Mouse (Mus musculus): Measurements from ENCODE around the gene Sppl2a. TPM values are rescaled to one million over a fixed set of nuclear protein-coding genes. Genes with fewer than 3 reads are reported as not detected.

The Sppl2a gene
- polyA plus RNA-seq, 2 experiments, result 10.9 to 25.5 TPM

DNA sequence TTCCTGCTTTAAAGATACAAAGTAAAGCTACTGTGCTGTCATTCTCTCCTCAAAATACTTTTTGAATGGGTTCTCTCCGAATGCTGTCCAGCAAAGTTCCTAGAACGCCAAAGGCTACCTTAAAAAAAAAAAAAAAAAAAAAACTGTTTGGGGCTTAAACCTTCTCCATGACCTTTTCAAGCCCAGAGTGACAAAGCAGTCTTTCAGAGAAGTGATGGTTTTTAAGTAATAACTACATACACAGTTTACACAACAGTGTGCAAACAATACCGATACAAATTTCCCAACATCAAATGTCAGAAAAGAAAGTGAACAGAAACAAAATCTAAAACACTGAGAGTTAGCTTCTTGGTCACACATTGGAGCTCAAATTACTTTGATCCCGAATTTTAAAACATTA is 1.3 kb downstream of the Sppl2a start:
- H3K4me1 ChIP-seq (replicated peaks; ENCODE audit: control insufficient read depth in 2 of 2, insufficient read depth in 2 of 2, low read length in 1 of 2), result peaks cover 5 to 13% of the 10 kb centered on the region in 2 experiments; a peak in 3 of 4 replicates
- ATAC-seq (ENCODE audit: insufficient read depth) (no peak), DNase-seq (ENCODE audit: low read depth in 3 of 3, low spot score in 3 of 3) (no peak)
- no peaks in the 10 kb centered on the region for H3K36me3 ChIP-seq (replicated peaks; ENCODE audit: control insufficient read depth, insufficient read depth, low read depth)
- no peak overlapping the region; the same call in 1 of the 2 replicates for H3K9ac ChIP-seq (replicated peaks)
- H3K4me3 ChIP-seq (ENCODE audit: insufficient read depth in 1 of 2, low read depth in 2 of 2, low read length in 2 of 2), result peak overlapping the region in 1 of 2 experiments; percentile 86; a peak in 2 of 4 replicates
- H3K4me2 ChIP-seq (ENCODE audit: low read depth), result peak overlapping the region; percentile 80
- TF ChIP-seq CTCF (IDR thresholded peaks at IDR 0.05; ENCODE audit: low read depth), result no peak
- no peak for TF ChIP-seq EP300 (IDR thresholded peaks at IDR 0.05; ENCODE audit: low read depth)
- H3K27ac ChIP-seq, result no peak overlapping the region
- H3K9me3 ChIP-seq (ENCODE audit: control insufficient read depth, low read length), result no peaks in the 10 kb centered on the region
- H3K27me3 ChIP-seq (ENCODE audit: control insufficient read depth, insufficient read depth, low read length), result no peaks in the 10 kb centered on the region
- WGBS (ENCODE audit: insufficient replicate concordance), result 49% methylated on average over 4 of the region's 4 CpGs

DNA sequence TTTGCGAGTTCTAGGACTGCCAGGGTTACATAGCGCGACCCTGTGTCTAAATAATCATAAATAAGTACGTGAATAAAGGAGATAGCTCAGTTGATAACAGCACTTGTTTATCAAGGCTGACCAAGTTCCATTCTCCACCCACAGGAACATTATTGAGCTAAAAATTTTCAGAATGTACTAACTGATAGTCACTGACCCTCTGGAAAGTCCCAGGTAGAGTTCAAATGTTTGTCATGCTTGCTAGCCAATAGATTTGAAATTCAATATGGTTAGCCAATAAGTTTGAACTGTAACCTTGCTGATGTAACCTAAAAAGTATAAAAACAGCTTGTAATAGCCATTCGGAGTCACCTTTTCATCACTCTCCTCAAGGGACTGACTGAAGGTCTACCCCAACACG is 4.4 kb downstream of the Sppl2a start:
- Histone ChIP-seq H3K9me3 (ENCODE audit: control insufficient read depth, low read length) (no peaks in the 10 kb centered on the region), H3K9ac (replicated peaks) (no peak overlapping the region), H3K36me3 (replicated peaks; ENCODE audit: control insufficient read depth, insufficient read depth, low read depth) (no peaks in the 10 kb centered on the region), H3K4me2 (ENCODE audit: low read depth) (no peak overlapping the region), H3K4me1 (replicated peaks; ENCODE audit: control insufficient read depth in 2 of 2, insufficient read depth in 2 of 2, low read length in 1 of 2) (peaks cover 5 to 9% of the 10 kb centered on the region in 2 experiments; a peak in 3 of 4 replicates), H3K4me3 (ENCODE audit: insufficient read depth in 1 of 2, low read depth in 2 of 2, low read length in 2 of 2) (no peak overlapping the region), H3K27ac (no peak overlapping the region), H3K27me3 (ENCODE audit: control insufficient read depth, insufficient read depth, low read length) (no peaks in the 10 kb centered on the region)
- 59% methylated on average over 6 of the region's 6 CpGs for WGBS (ENCODE audit: insufficient replicate concordance)
- ATAC-seq (ENCODE audit: insufficient read depth) (no peak), DNase-seq (ENCODE audit: low read depth in 3 of 3, low spot score in 3 of 3) (peak in 1 of 3 experiments; percentile 28)
- TF ChIP-seq EP300 (IDR thresholded peaks at IDR 0.05; ENCODE audit: low read depth), result no peak

DNA sequence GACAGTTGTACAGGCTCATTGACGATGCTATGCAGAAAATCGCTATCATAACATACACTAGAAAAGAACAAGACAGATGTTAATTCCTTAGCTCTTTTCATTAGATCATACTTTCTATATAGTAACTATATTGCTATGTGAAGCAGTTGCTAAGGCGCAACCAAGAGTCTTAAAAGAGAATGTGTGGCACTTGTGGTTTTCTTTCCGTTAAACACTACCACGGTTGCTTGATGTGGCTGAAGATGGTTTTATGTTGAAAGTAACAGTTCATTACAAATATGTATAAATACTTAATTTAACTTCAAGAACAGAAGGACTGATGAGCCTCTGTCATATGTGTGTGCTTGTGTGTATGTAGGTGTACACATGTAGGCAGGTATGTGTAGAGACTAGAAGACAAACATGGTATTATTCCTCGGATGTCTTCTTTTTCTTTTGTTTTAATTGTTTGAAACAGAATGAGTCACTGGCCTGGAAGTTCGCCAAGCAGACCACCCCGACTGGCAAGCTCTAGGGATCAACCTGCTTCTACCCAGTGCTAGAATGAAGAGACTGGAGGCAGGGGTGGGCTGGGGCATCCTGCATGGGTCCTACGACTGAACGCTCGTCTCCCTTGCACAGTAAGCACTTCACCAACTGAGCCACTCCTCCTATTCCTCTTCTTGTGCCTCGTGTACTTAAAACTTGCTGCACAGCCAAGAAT is 12.5 kb downstream of the Sppl2a start:
- ATAC-seq (ENCODE audit: insufficient read depth) (no peak), DNase-seq (ENCODE audit: low read depth in 3 of 3, low spot score in 3 of 3) (no peak)
- Histone ChIP-seq H3K4me1 (replicated peaks; ENCODE audit: control insufficient read depth in 2 of 2, insufficient read depth in 2 of 2, low read length in 1 of 2) (no peaks in the 10 kb centered on the region), H3K36me3 (replicated peaks; ENCODE audit: control insufficient read depth, insufficient read depth, low read depth) (peaks cover 5% of the 10 kb centered on the region; the same call in 1 of the 2 replicates), H3K9ac (replicated peaks) (no peak overlapping the region), H3K9me3 (ENCODE audit: control insufficient read depth, low read length) (no peaks in the 10 kb centered on the region), H3K4me3 (ENCODE audit: insufficient read depth in 1 of 2, low read depth in 2 of 2, low read length in 2 of 2) (no peak overlapping the region), H3K27ac (no peak overlapping the region), H3K27me3 (ENCODE audit: control insufficient read depth, insufficient read depth, low read length) (no peaks in the 10 kb centered on the region), H3K4me2 (ENCODE audit: low read depth) (no peak overlapping the region)
- TF ChIP-seq CTCF (IDR thresholded peaks at IDR 0.05; ENCODE audit: low read depth) (no peak), EP300 (IDR thresholded peaks at IDR 0.05; ENCODE audit: low read depth) (no peak)
- WGBS (ENCODE audit: insufficient replicate concordance), result 78% methylated on average over 12 of the region's 12 CpGs

DNA sequence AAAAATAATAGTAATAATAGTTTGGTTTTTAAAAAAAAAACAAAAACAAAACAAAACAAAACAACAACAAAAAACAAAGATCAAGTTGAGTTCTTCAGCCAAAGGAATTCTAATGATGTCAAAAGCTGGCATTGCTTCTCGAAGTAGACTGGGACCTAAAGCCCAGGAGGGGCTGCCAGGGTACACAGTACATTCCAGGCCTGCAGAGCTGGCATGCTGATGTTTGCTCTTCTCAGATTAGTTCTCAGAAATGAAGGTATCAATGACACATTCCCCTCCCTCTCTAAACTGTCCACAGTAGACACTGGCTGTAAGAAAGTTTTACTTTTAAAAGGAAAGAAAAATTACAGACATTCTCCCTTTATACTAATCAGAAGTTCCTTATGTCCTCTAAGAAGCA is 16.8 kb downstream of the Sppl2a start:
- Histone ChIP-seq H3K9me3 (ENCODE audit: control insufficient read depth, low read length) (no peaks in the 10 kb centered on the region), H3K27me3 (ENCODE audit: control insufficient read depth, insufficient read depth, low read length) (no peaks in the 10 kb centered on the region), H3K36me3 (replicated peaks; ENCODE audit: control insufficient read depth, insufficient read depth, low read depth) (peaks cover 5% of the 10 kb centered on the region; the same call in 1 of the 2 replicates), H3K4me2 (ENCODE audit: low read depth) (no peak overlapping the region), H3K4me3 (ENCODE audit: insufficient read depth in 1 of 2, low read depth in 2 of 2, low read length in 2 of 2) (no peak overlapping the region), H3K9ac (replicated peaks) (no peak overlapping the region), H3K27ac (no peak overlapping the region), H3K4me1 (replicated peaks; ENCODE audit: control insufficient read depth in 2 of 2, insufficient read depth in 2 of 2, low read length in 1 of 2) (no peaks in the 10 kb centered on the region)
- no peak for ATAC-seq (ENCODE audit: insufficient read depth)
- no peak for DNase-seq (ENCODE audit: low read depth in 3 of 3, low spot score in 3 of 3)
- 64% methylated on average over 1 of the region's 1 CpGs for WGBS (ENCODE audit: insufficient replicate concordance)
- TF ChIP-seq CTCF (IDR thresholded peaks at IDR 0.05; ENCODE audit: low read depth), result no peak
- TF ChIP-seq EP300 (IDR thresholded peaks at IDR 0.05; ENCODE audit: low read depth), result no peak

DNA sequence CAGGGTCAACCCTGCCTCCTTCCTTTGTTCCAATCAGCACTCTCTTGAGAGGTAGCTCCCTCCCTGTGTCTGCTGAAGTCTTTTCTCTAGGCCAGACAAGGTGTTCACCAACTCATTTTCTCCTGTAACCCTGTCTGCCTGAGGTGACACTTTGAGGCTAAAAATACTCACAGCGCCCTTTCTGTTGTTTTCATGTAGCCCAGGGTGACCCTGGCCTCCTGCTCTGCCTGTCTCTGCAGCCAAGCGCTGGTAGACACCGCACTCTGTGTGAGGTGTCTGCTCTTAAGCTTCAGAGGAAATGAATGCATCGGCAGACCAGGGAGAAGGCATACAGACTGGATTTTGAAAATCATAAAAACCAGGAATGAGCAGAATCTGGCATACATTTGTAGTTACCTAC is 18.9 kb downstream of the Sppl2a start:
- Histone ChIP-seq H3K4me3 (ENCODE audit: insufficient read depth in 1 of 2, low read depth in 2 of 2, low read length in 2 of 2) (no peak overlapping the region), H3K9me3 (ENCODE audit: control insufficient read depth, low read length) (no peaks in the 10 kb centered on the region), H3K4me1 (replicated peaks; ENCODE audit: control insufficient read depth in 2 of 2, insufficient read depth in 2 of 2, low read length in 1 of 2) (no peaks in the 10 kb centered on the region), H3K27me3 (ENCODE audit: control insufficient read depth, insufficient read depth, low read length) (no peaks in the 10 kb centered on the region), H3K4me2 (ENCODE audit: low read depth) (no peak overlapping the region), H3K27ac (no peak overlapping the region), H3K36me3 (replicated peaks; ENCODE audit: control insufficient read depth, insufficient read depth, low read depth) (peaks cover 5% of the 10 kb centered on the region; the same call in 1 of the 2 replicates), H3K9ac (replicated peaks) (no peak overlapping the region)
- no peak for TF ChIP-seq EP300 (IDR thresholded peaks at IDR 0.05; ENCODE audit: low read depth)
- no peak for TF ChIP-seq CTCF (IDR thresholded peaks at IDR 0.05; ENCODE audit: low read depth)
- DNase-seq (ENCODE audit: low read depth in 3 of 3, low spot score in 3 of 3) (no peak), ATAC-seq (ENCODE audit: insufficient read depth) (no peak)
- WGBS (ENCODE audit: insufficient replicate concordance), result 67% methylated on average over 4 of the region's 4 CpGs

Data from liver, embryonic 14.5 days (tissue).